7 mouse cellular contexts compared by ENCODE assay signal in genomic region chr19:5803881-5804279, GRCm38 (mm10). TPM values are rescaled to one million over a fixed set of nuclear protein-coding genes. Genes with fewer than 3 reads are reported as not detected.
DNase-seq lines count a peak whose midpoint lies in the region; ATAC-seq and TF ChIP-seq lines count a peak whose summit lies in the region.

No protein-coding gene starts in this region.

- peak overlapping the region; percentile 85 for H3K4me2 ChIP-seq in lung, embryonic 15.5 days
- H3K4me2 ChIP-seq in embryonic facial prominence, embryonic 15.5 days (replicated peaks), result peak overlapping the region; percentile 87
- H3K4me2 ChIP-seq in limb, embryonic 11.5 days (ENCODE audit: low read depth, severe bottlenecking), result peak overlapping the region; percentile 92

- H3K27ac ChIP-seq in lung, embryonic 15.5 days, result peak overlapping the region; percentile 99
- H3K27ac ChIP-seq in embryonic facial prominence, embryonic 15.5 days (replicated peaks), result peak overlapping the region; percentile 100
- H3K27ac ChIP-seq in limb, embryonic 11.5 days (replicated peaks; ENCODE audit: low read depth, low read length), result peak overlapping the region; percentile 99
- H3K27ac ChIP-seq in small intestine, adult 2 months (ENCODE audit: insufficient read depth, low read depth, low read length), result peak overlapping the region; percentile 97

- no peak for TF ChIP-seq POLR2A in small intestine, adult 2 months (IDR thresholded peaks at IDR 0.05; ENCODE audit: low read depth, low read length)

- no peak for ATAC-seq in lung, embryonic 15.5 days (ENCODE audit: borderline replicate concordance, extremely low read depth, low FRiP score, low TSS enrichment)
- ATAC-seq in embryonic facial prominence, embryonic 15.5 days (ENCODE audit: insufficient number of reproducible peaks, low FRiP score, low TSS enrichment, low read depth), result no peak
- ATAC-seq in limb, embryonic 11.5 days (ENCODE audit: insufficient number of reproducible peaks, low FRiP score, low TSS enrichment, low read depth), result no peak

- no peak for DNase-seq in lung, postnatal 25 days (ENCODE audit: low spot score)
- no peak for DNase-seq in limb, embryonic 11.5 days (ENCODE audit: low spot score)
- DNase-seq in left cerebral cortex, postnatal 10 days (ENCODE audit: extremely low spot score in 1 of 2, low spot score in 2 of 2), result no peak
- DNase-seq in gastrocnemius, postnatal 10 days, result no peak

- peak overlapping the region; percentile 49 for H3K9ac ChIP-seq in lung, embryonic 15.5 days
- H3K9ac ChIP-seq in embryonic facial prominence, embryonic 15.5 days, result peak overlapping the region; percentile 42; the same call in 1 of the 2 replicates
- H3K9ac ChIP-seq in limb, embryonic 11.5 days (ENCODE audit: low read length), result peak overlapping the region; percentile 95

- no peaks in the 10 kb centered on the region for H3K27me3 ChIP-seq in lung, embryonic 15.5 days
- H3K27me3 ChIP-seq in embryonic facial prominence, embryonic 15.5 days, result no peaks in the 10 kb centered on the region
- no peaks in the 10 kb centered on the region for H3K27me3 ChIP-seq in limb, embryonic 11.5 days (ENCODE audit: control insufficient read depth, insufficient read depth, low read length)
- H3K27me3 ChIP-seq in small intestine, adult 2 months (ENCODE audit: control insufficient read depth, insufficient read depth, low read length), result no peaks in the 10 kb centered on the region

- H3K4me3 ChIP-seq in lung, embryonic 15.5 days, result peak overlapping the region; percentile 18
- H3K4me3 ChIP-seq in embryonic facial prominence, embryonic 15.5 days (replicated peaks), result peak overlapping the region; percentile 73
- peak overlapping the region; percentile 63 for H3K4me3 ChIP-seq in limb, embryonic 11.5 days (ENCODE audit: low read depth, low read length)
- peak overlapping the region; percentile 65 for H3K4me3 ChIP-seq in small intestine, adult 2 months (ENCODE audit: low read depth, low read length)

- peaks cover 49% of the 10 kb centered on the region for H3K4me1 ChIP-seq in lung, embryonic 15.5 days
- peaks cover 41% of the 10 kb centered on the region for H3K4me1 ChIP-seq in embryonic facial prominence, embryonic 15.5 days
- peaks cover 21% of the 10 kb centered on the region for H3K4me1 ChIP-seq in limb, embryonic 11.5 days (ENCODE audit: control insufficient read depth, insufficient read depth, low read length)
- peaks cover 12% of the 10 kb centered on the region for H3K4me1 ChIP-seq in small intestine, adult 2 months (ENCODE audit: control insufficient read depth, insufficient read depth, insufficient read length, low read length)

- WGBS in lung, embryonic 15.5 days, result under 1% methylated on average over 16 of the region's 16 CpGs
- 1% methylated on average over 16 of the region's 16 CpGs for WGBS in embryonic facial prominence, embryonic 15.5 days
- under 1% methylated on average over 16 of the region's 16 CpGs for WGBS in limb, embryonic 11.5 days
- WGBS in small intestine, adult 2 months, result 1% methylated on average over 16 of the region's 16 CpGs

- H3K9me3 ChIP-seq in lung, embryonic 15.5 days, result no peaks in the 10 kb centered on the region
- no peaks in the 10 kb centered on the region for H3K9me3 ChIP-seq in embryonic facial prominence, embryonic 15.5 days (replicated peaks)
- no peaks in the 10 kb centered on the region for H3K9me3 ChIP-seq in limb, embryonic 11.5 days (ENCODE audit: control insufficient read depth, low read length)

- intact Hi-C loops in left cerebral cortex, postnatal 10 days (cut with DNase I), result no loop called here

- peaks cover 3% of the 10 kb centered on the region for H3K36me3 ChIP-seq in lung, embryonic 15.5 days
- H3K36me3 ChIP-seq in embryonic facial prominence, embryonic 15.5 days, result peaks cover 4% of the 10 kb centered on the region; the same call in 1 of the 2 replicates
- no peaks in the 10 kb centered on the region for H3K36me3 ChIP-seq in limb, embryonic 11.5 days (ENCODE audit: control insufficient read depth, insufficient read depth, low read length)
- H3K36me3 ChIP-seq in small intestine, adult 2 months (ENCODE audit: control insufficient read depth, insufficient read depth, low read length), result peaks cover 17% of the 10 kb centered on the region

- TF ChIP-seq CTCF in small intestine, adult 2 months (IDR thresholded peaks at IDR 0.05; ENCODE audit: extremely low read depth, insufficient read length, insufficient replicate concordance, low read depth, low read length), result no peak

RNA-seq across cellular contexts. Expression of gene Scyl1, which starts 32.7 kb away (rescaled TPM):
- 76.1 and 83.6 TPM in 2 replicates for polyA plus RNA-seq in lung, embryonic 15.5 days (2015; fragmentation: Nextera tagmentation; extraction: Ambion mirVana)
- 81.4 and 81.8 TPM in 2 replicates for polyA plus RNA-seq in embryonic facial prominence, embryonic 15.5 days (2015; fragmentation: Nextera tagmentation; extraction: Ambion mirVana)
- 65.8 and 66.6 TPM in 2 replicates for polyA plus RNA-seq in limb, embryonic 11.5 days (2014; fragmentation: Nextera tagmentation; extraction: Ambion mirVana)
- 37.1 and 52.5 TPM in 2 replicates for polyA plus RNA-seq in small intestine, adult 2 months (2012; rRNA removed)
- total RNA-seq in left cerebral cortex, postnatal 10 days (2021), result 10 to 100 TPM; 79.4 to 82.8 TPM
- total RNA-seq in gastrocnemius, postnatal 10 days (2021), result 10 to 100 TPM; 56.0 to 59.6 TPM

Comparison
In these comparisons a context has a peak if more than half of its experiments do, and no peak if none do; other contexts are left out.
1. H3K4me3 ChIP-seq: peak in every context shown above with its lines; median percentile 73 in embryonic facial prominence, embryonic 15.5 days; 65 in small intestine, adult 2 months; 63 in limb, embryonic 11.5 days; 18 in lung, embryonic 15.5 days.
2. H3K9ac ChIP-seq: peak in every context shown above with its lines; median percentile 95 in limb, embryonic 11.5 days; 49 in lung, embryonic 15.5 days; 42 in embryonic facial prominence, embryonic 15.5 days.